Mouse (Mus musculus) limb, embryonic 13.5 days (tissue): ENCODE results near the gene Gmds. TPM values are rescaled to one million over a fixed set of nuclear protein-coding genes. Genes with fewer than 3 reads are reported as not detected.

Source experiments
- ATAC-seq: fragments of 200-750 bp; cut with Nextera tagmentation; 2 replicates; pipeline ENCODE4 v1.8.0; 2017; ENCODE audit warnings: low read depth, moderate number of reproducible peaks, moderate TSS enrichment; ENCODE audit not compliant: low FRiP score
- H3K27ac ChIP-seq: fragments of 300-500 bp; sonication (generic); 2 replicates; pipeline ENCODE4 v1.5.1; 2015; ENCODE audit warnings: inconsistent platforms, mild to moderate bottlenecking, moderate library complexity
- H3K27me3 ChIP-seq: fragments of 300-500 bp; sonication (generic); 2 replicates; pipeline ENCODE4 v1.6.1; 2015; ENCODE audit warnings: mild to moderate bottlenecking, inconsistent platforms
- H3K36me3 ChIP-seq: fragments of 300-500 bp; sonication (generic); 2 replicates; pipeline ENCODE4 v1.6.1; 2015; ENCODE audit warnings: inconsistent platforms, mild to moderate bottlenecking, moderate library complexity
- H3K4me1 ChIP-seq: fragments of 300-500 bp; sonication (generic); 2 replicates; pipeline ENCODE4 v1.6.1; 2015; ENCODE audit warnings: inconsistent platforms
- H3K4me2 ChIP-seq: fragments of 300-500 bp; sonication (generic); replicated peaks from 2 replicates; pipeline ENCODE4 v1.6.1; 2015; ENCODE audit warnings: inconsistent platforms, mild to moderate bottlenecking, moderate library complexity
- H3K4me3 ChIP-seq: fragments of 300-500 bp; sonication (generic); 2 replicates; pipeline ENCODE4 v1.5.1; 2015; ENCODE audit warnings: moderate library complexity, mild to moderate bottlenecking, inconsistent platforms
- H3K9ac ChIP-seq: fragments of 300-500 bp; sonication (generic); 2 replicates; pipeline ENCODE4 v1.6.1; 2015; ENCODE audit warnings: mild to moderate bottlenecking, inconsistent platforms
- H3K9me3 ChIP-seq: fragments of 300-500 bp; sonication (generic); 2 replicates; pipeline ENCODE4 v1.6.1; 2016; ENCODE audit warnings: inconsistent platforms
- WGBS: fragments of 180-500 bp; shearing (Covaris S2); methylation state at CpG from one replicate; pipeline ENCODE4 v1.1.7; 2015; 5-methylcytosine and 5-hydroxymethylcytosine counted together
- polyA plus RNA-seq: library from polyadenylated mRNA; unstranded; fragments of >200 nt; fragmentation: Nextera tagmentation; extraction: Ambion mirVana; gene quantifications from 2 replicates; pipeline ENCODE4 v1.2.1, GENCODE M21; 2015

Gmds gene
- polyA plus RNA-seq, 1 experiment from 2014 or later: 46.9 TPM

DNA sequence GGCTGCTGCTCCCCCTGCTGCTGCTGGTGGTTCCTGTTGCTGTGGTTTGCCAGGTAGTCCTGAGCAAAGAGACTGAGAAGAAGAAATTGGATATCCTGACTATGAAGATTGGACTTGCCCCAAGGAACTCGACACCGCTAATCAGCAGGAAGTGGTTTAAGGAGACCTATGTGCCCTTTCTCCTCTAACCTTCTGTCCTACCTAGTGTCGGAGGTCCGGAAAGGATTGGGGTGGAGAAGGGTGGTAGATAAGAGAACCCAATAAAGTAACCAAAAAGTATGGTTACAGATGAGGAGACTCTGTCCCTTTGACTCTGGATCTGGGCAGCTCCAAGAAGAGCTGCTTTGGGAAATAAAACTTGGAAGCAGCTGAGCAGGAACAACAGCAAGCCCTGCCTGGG, 86.3 kb downstream of the Gmds start:
- H3K9ac ChIP-seq: no peak overlapping the region
- H3K27ac ChIP-seq: no peak overlapping the region
- no peak overlapping the region for H3K4me3 ChIP-seq
- 55% methylated on average over 4 of the region's 4 CpGs for WGBS
- ATAC-seq: no peak
- no peak overlapping the region for H3K4me2 ChIP-seq
- no peaks in the 10 kb centered on the region for H3K36me3 ChIP-seq
- no peaks in the 10 kb centered on the region for H3K27me3 ChIP-seq
- H3K4me1 ChIP-seq: no peaks in the 10 kb centered on the region
- H3K9me3 ChIP-seq: no peaks in the 10 kb centered on the region

DNA sequence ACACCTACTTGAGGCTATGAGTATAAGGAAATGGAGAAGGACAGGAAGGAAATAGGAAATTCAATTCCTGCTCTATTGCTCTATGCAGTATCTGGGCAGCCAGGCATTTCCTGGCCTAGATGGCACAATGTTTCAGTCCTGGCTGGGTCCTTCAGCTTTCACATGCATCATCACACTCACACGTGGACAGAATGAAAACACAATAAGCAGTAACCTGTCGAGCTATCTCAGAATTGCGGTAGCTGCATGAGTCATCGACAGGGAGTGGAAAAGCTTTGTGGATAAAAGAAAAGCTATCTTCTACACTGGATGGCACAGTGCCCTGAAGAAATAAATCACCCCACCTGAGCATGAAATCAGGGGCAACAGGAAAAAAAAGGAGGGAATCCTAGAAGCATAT, 96.3 kb downstream of the Gmds start:
- Histone ChIP-seq H3K36me3 (no peaks in the 10 kb centered on the region), H3K9ac (no peak overlapping the region), H3K4me3 (no peak overlapping the region), H3K9me3 (no peaks in the 10 kb centered on the region), H3K27me3 (no peaks in the 10 kb centered on the region), H3K4me1 (no peaks in the 10 kb centered on the region), H3K4me2 (no peak overlapping the region), H3K27ac (no peak overlapping the region)
- no peak for ATAC-seq
- 85% methylated on average over 4 of the region's 4 CpGs for WGBS

DNA sequence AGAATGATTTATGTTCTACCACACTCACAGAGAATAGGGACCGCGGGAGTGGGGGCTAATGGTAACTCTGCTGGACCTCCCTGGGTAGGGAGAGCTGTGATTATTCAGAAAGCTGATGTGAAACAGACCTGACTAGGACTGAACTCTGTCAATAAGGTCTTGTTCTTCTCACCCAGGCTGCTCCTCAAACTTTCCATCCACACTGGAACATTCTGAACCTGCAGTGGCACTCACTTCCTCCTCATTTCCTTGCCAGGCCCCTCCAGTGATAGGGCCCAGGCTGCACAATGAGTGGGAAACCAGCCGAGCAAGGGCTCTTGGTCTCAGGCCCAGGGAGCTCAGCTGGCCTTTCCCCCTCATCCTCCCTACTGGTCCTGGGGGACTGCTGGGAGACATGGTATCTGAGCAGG, 102.3 kb downstream of the Gmds start:
- H3K27ac ChIP-seq: peak overlapping the region; percentile 28; the same call in 1 of the 2 replicates
- 30% methylated on average over 3 of the region's 3 CpGs for WGBS
- ATAC-seq: peak; percentile 66

DNA sequence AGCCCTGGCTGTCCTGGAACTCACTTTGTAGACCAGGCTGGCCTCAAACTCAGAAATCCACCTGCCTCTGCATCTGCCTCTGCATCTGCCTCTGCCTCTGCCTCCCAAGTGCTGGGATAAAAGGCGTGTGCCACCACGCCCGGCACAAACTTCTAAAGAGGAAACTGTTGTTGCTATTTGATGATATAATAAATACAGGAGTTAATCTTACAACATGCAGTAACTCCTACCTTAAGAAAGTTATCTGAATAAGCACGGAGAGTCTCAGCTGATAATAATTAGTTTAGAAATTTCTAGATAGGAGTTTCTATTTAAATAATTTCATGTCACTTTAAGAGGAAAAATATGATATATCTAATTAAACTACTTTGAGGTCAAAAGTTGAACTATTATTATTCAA, 103.5 kb downstream of the Gmds start:
- no peaks in the 10 kb centered on the region; the same call in 1 of the 2 replicates for H3K27me3 ChIP-seq
- no peak overlapping the region for H3K9ac ChIP-seq
- H3K4me2 ChIP-seq: no peak overlapping the region
- 87% methylated on average over 4 of the region's 4 CpGs for WGBS
- H3K4me3 ChIP-seq: no peak overlapping the region
- H3K9me3 ChIP-seq: no peaks in the 10 kb centered on the region
- H3K4me1 ChIP-seq: peaks cover 20% of the 10 kb centered on the region
- ATAC-seq: no peak
- H3K36me3 ChIP-seq: no peaks in the 10 kb centered on the region
- no peak overlapping the region for H3K27ac ChIP-seq

More for the DNA sequence above, 102.3 kb downstream of the Gmds start:
- H3K4me3 ChIP-seq: no peak overlapping the region
- no peaks in the 10 kb centered on the region for H3K9me3 ChIP-seq
- no peak overlapping the region for H3K9ac ChIP-seq
- H3K4me2 ChIP-seq: no peak overlapping the region
- H3K4me1 ChIP-seq: peaks cover 20% of the 10 kb centered on the region
- no peaks in the 10 kb centered on the region; the same call in 1 of the 2 replicates for H3K27me3 ChIP-seq
- H3K36me3 ChIP-seq: no peaks in the 10 kb centered on the region

DNA sequence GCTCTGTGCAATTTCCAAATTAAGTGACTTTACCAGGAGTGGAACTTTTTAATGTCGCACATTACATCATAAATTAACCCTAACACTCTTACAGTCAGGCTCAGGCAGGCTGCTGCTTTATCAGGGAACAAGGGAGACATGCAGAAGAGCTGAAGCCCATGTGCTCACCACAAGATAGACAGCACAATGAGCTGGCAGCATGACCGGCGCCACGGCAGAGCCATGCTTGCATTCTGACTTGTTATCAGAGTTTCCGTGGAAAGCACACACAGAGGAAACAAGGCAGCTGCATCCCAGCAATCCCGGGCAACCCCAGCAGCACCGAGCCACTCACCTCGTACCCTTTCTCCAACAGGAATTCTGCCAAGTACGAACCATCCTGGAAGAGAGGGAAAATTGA, 104.5 kb downstream of the Gmds start:
- Histone ChIP-seq H3K27ac (no peak overlapping the region), H3K9ac (no peak overlapping the region), H3K9me3 (no peaks in the 10 kb centered on the region), H3K4me1 (peaks cover 20% of the 10 kb centered on the region), H3K4me3 (no peak overlapping the region), H3K36me3 (no peaks in the 10 kb centered on the region), H3K27me3 (no peaks in the 10 kb centered on the region; the same call in 1 of the 2 replicates), H3K4me2 (no peak overlapping the region)
- 62% methylated on average over 9 of the region's 9 CpGs for WGBS
- ATAC-seq: no peak

DNA sequence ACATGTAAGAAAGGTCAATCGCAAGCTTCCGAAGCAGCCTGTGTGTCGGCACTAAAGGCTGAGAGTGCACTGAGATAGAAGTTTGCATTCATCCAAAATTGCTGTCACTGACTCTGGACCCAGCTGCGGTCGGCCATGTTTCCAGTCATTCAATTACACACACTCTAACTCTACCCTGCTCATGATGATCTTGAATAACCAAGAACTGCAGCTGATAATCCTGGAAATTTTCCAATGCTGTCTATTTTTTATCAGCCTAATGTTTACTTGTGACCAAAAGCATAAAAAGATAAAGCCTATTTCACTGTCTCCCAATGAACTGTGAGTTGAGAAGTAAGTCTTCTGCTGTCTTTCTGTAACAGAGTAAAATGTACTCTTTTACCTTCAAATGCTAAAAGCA, 106.1 kb downstream of the Gmds start:
- Histone ChIP-seq H3K27me3 (no peaks in the 10 kb centered on the region; the same call in 1 of the 2 replicates), H3K9me3 (no peaks in the 10 kb centered on the region), H3K27ac (no peak overlapping the region), H3K9ac (no peak overlapping the region), H3K4me2 (no peak overlapping the region), H3K4me3 (no peak overlapping the region), H3K36me3 (no peaks in the 10 kb centered on the region), H3K4me1 (peaks cover 20% of the 10 kb centered on the region)
- no peak for ATAC-seq
- WGBS: 88% methylated on average over 5 of the region's 5 CpGs

DNA sequence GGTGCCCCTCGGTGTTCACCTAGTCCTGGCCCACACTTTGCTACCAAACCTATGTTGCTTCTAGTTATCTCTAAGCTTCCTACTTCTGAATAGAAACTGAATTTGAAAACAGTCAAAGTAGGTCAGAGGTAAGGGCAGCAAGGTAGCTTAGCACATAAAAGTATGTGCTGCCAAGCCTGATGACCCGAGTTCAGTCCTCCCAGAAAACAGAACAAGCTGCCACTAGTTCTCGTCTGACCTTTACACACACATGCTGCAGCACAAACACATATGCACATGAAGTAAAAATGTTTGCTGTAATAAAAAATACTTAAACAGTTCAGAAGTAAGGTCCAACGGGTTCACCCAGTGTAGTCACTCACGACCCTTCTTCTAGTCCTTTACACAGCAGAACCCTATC, 106.6 kb downstream of the Gmds start:
- Histone ChIP-seq H3K4me1 (peaks cover 20% of the 10 kb centered on the region), H3K27me3 (no peaks in the 10 kb centered on the region; the same call in 1 of the 2 replicates), H3K9me3 (no peaks in the 10 kb centered on the region), H3K27ac (no peak overlapping the region), H3K36me3 (no peaks in the 10 kb centered on the region), H3K9ac (no peak overlapping the region), H3K4me2 (no peak overlapping the region), H3K4me3 (no peak overlapping the region)
- WGBS: 88% methylated on average over 5 of the region's 5 CpGs
- ATAC-seq: no peak

DNA sequence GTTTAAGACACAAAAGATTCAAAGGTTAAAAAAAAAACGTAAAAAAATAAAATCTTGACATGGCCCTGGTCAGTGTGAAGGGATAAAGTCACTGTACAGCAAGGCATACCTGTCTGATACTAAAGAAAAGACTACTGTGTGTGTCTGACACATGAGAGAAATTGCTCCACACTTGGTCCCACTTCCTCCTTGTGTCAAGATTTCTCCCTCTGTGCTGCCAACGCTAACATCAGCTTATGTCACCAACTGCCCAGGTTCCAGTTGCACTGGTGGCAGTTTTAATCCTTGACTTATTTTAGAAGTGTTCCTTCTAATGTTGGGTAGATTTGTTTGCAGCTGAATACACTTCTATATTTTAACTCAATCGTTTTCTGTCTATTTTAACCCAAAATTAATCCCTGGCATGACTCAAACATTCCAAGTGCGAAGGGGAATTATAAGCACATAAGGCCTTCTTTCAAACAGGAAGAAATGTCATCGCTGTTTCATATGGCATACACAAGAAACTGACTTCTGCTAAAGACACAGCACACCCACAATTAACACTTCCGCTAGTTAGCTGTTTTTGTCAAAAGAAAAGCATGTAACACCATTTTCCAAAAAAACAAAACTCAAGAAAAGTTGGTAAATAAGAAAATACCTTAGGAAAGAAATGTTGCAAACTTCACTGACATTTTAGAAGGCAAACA, 110.5 kb downstream of the Gmds start:
- ATAC-seq: no peak
- H3K9me3 ChIP-seq: no peaks in the 10 kb centered on the region
- 70% methylated on average over 6 of the region's 6 CpGs for WGBS
- no peaks in the 10 kb centered on the region for H3K4me1 ChIP-seq
- no peak overlapping the region for H3K4me2 ChIP-seq
- H3K27ac ChIP-seq: no peak overlapping the region
- H3K27me3 ChIP-seq: no peaks in the 10 kb centered on the region; the same call in 1 of the 2 replicates
- no peaks in the 10 kb centered on the region for H3K36me3 ChIP-seq
- no peak overlapping the region for H3K4me3 ChIP-seq
- no peak overlapping the region for H3K9ac ChIP-seq

DNA sequence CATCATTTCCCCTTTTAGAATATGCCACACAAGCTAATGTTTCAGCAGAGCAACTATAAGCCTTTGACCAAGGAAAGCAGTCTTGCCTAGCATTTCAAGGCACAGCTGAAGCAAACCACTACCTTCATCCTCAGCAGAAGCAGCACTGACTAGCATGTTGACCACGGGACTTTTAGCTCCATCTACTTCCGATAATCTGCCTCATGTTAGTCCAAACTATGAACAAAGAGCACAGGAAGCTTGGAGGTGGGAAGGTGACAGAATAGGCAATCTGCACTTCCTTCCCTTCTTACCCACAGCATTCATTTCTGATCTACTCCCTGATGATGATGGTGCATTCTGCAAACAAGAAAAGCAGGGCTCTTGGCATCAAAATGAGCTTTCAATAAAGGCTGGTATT, 120.9 kb downstream of the Gmds start:
- peaks cover 33% of the 10 kb centered on the region for H3K27me3 ChIP-seq
- ATAC-seq: no peak
- no peak overlapping the region; the same call in 1 of the 2 replicates for H3K27ac ChIP-seq
- H3K36me3 ChIP-seq: no peaks in the 10 kb centered on the region
- 79% methylated on average over 2 of the region's 2 CpGs for WGBS
- H3K4me2 ChIP-seq: no peak overlapping the region
- H3K9ac ChIP-seq: no peak overlapping the region
- no peaks in the 10 kb centered on the region for H3K9me3 ChIP-seq
- H3K4me3 ChIP-seq: no peak overlapping the region
- H3K4me1 ChIP-seq: peaks cover 14% of the 10 kb centered on the region; the same call in 1 of the 2 replicates

DNA sequence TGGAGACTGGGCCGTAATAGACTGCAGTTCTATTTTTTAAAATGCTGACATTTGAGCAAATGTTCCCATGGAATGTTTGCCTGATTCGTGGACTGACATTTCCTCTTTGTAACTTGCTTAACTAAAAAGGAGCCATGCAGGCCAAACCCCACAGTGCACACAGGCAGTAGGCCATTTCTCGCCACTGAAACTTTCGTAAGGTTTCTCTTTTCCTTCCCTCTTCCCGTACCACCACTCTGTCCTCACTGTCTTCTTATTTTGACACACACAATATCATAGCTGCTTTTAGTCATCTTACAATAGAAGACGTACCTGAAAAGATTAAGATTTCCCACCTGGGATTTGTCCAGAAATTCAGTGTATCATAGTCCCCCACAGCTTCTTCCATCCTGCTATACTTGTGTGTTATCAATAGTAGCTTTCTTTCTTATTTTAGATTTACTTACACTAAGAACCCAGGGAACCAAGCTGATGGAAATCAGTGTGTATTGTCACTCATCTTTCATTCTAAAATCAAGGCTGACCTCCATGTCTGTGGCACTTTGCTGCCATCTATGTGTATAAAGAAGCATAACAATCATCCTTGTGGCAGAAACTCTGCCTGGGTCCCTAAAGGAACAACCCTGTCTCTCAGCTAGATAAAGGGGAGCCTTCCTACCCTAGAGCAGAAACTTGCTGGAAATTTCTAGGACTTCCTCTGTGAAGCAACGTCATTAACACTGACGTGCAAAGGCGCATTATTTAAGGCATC, 124.7 kb downstream of the Gmds start:
- 38% methylated on average over 9 of the region's 9 CpGs for WGBS
- no peak overlapping the region for H3K9ac ChIP-seq
- H3K4me2 ChIP-seq: no peak overlapping the region
- H3K4me3 ChIP-seq: no peak overlapping the region
- no peaks in the 10 kb centered on the region for H3K36me3 ChIP-seq
- H3K4me1 ChIP-seq: peaks cover 12% of the 10 kb centered on the region; the same call in 1 of the 2 replicates
- H3K27ac ChIP-seq: no peak overlapping the region
- no peak for ATAC-seq
- H3K27me3 ChIP-seq: peaks cover 25% of the 10 kb centered on the region
- H3K9me3 ChIP-seq: no peaks in the 10 kb centered on the region

DNA sequence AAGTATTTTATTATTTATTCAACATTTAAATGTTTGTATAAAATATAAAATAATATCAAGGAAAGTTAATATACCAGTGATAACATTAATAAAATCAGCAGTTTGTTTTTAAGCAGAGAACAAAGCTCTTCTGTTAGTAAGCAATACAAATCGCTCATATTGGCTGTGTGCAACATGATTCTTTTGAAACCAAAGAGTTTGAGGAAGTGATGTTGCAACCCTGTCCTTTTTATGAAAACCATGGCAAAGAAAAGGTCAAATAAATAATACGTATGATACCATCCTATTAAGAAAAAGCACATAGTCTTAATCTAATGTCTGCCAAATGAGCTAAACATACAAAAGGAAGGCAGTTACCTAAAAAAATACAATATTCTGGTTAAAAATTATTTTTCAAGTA, 126.4 kb downstream of the Gmds start:
- 75% methylated on average over 2 of the region's 2 CpGs for WGBS
- no peak for ATAC-seq
- H3K9me3 ChIP-seq: no peaks in the 10 kb centered on the region
- H3K9ac ChIP-seq: no peak overlapping the region
- peaks cover 7% of the 10 kb centered on the region; the same call in 1 of the 2 replicates for H3K27me3 ChIP-seq
- no peak overlapping the region for H3K4me3 ChIP-seq
- no peak overlapping the region for H3K4me2 ChIP-seq
- H3K27ac ChIP-seq: no peak overlapping the region
- 0 out of 2 replicates have a peak, but pooled peaks cover 3% of the 10 kb centered on the region for H3K4me1 ChIP-seq
- H3K36me3 ChIP-seq: no peaks in the 10 kb centered on the region

DNA sequence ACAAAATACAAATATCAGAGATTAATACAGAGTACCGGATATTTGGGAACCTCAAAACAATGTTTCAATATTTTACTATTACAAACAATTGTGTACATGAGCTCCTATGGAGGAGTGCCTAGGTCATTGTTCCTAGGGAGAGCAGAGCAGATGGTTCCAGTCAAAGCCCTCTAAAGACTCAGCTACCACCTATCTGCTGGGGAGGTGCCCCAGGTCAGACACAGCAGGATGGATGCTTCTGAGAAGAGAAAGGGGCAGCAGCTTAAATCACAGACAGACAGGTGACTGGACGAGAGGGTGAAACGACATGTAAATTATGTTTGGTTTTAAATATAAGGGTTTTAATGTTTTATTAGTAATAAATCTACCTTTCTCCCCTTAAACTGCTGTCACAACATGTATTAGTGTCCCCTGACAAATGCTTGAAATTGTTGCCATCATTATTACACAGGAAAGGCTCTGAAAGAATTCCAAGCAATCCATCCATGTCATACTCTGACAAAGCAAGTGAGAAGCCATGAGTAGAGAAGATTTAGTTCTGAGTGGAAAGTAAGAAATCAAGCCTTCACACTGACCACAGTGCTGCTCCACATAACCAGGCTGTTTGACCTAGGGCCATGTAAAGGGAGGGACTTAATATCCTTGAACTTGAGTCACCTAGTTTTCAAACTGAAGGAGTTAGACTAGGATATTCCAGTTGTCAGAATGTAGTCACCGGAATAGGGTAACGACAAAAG, 131.2 kb downstream of the Gmds start:
- Histone ChIP-seq H3K36me3 (no peaks in the 10 kb centered on the region), H3K9me3 (no peaks in the 10 kb centered on the region), H3K4me2 (no peak overlapping the region), H3K27ac (no peak overlapping the region), H3K4me1 (no peaks in the 10 kb centered on the region), H3K27me3 (0 out of 2 replicates have a peak, but pooled peaks cover 7% of the 10 kb centered on the region), H3K4me3 (no peak overlapping the region), H3K9ac (no peak overlapping the region)
- no peak for ATAC-seq
- 64% methylated on average over 5 of the region's 5 CpGs for WGBS
